Mouse (Mus musculus): ENCODE data around the gene Fam222b.

GRCm38 (mm10) chr11:78069646-78070045, 24.8 kb upstream of the Fam222b start:
- TF ChIP-seq POLR2A (IDR thresholded peaks at IDR 0.05; ENCODE audit: borderline replicate concordance, extremely low read depth, insufficient read depth, insufficient read length, poor library complexity, severe bottlenecking) (no peak), CTCF (IDR thresholded peaks at IDR 0.05; ENCODE audit: borderline replicate concordance, extremely low read depth, insufficient read depth, insufficient read length) (no peak)
